Mouse (Mus musculus): ENCODE results near the gene Trim11. TPM values are rescaled to one million over a fixed set of nuclear protein-coding genes. Genes with fewer than 3 reads are reported as not detected.

Gene Trim11
- polyA plus RNA-seq, 1 experiment from 2014 or later: 25.9 TPM

DNA sequence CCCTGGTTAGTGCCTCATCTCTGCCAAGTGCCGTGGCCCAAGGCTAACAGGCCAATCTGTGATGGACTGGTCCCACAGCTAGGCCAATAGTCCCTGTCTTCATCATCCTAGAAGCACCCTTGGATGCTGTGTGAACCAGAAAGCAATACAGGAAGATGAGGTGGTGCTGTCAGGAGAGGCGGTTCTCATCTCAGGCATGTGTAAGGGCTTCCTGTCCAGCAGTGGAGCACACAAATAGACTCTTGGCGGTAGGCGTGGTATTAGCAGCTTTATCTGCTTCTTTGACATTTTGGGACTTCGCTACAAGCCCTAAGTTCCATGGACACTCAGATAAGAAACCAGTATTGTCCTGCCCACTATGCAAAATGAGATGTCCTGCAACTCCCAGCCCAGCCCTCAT, 19.6 kb downstream of the Trim11 start:
- WGBS: 85% methylated on average over 5 of the region's 5 CpGs
- no peak overlapping the region for H3K4me2 ChIP-seq (replicated peaks; ENCODE audit: low read depth, low read length)
- no peak overlapping the region for H3K4me3 ChIP-seq (ENCODE audit: low read length)
- peaks cover 11% of the 10 kb centered on the region for H3K4me1 ChIP-seq (ENCODE audit: insufficient read depth, low read length)
- ATAC-seq (ENCODE audit: low FRiP score, low TSS enrichment): no peak
- H3K36me3 ChIP-seq (ENCODE audit: insufficient read depth, low read length): no peaks in the 10 kb centered on the region
- H3K27ac ChIP-seq (ENCODE audit: low read length): no peak overlapping the region
- H3K9ac ChIP-seq (replicated peaks; ENCODE audit: low read length): no peak overlapping the region
- peaks cover 21% of the 10 kb centered on the region for H3K27me3 ChIP-seq (ENCODE audit: insufficient read depth, low read length)
- no peaks in the 10 kb centered on the region for H3K9me3 ChIP-seq (ENCODE audit: low read length)

DNA sequence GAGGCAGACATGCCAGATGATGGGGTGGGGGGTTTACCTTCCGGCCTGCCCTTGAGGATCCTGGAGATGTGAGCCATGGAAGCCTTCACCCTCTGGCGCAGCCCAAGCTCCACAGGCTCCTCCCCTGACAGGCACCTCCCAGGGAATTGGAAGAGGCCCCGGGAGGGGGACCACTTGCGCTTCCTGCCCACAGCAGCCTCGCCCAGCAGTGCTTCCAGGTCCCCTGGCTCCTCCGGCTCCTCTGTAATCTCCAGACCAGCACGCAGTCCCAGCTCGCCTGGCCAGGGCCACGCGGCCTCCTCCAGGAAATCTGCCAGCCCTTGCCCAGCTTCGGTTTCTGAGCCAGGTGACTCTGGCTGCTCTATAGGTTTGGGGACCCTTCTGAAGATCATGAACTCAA, 21.3 kb downstream of the Trim11 start:
- 31% methylated on average over 11 of the region's 11 CpGs for WGBS
- Histone ChIP-seq H3K4me2 (replicated peaks; ENCODE audit: low read depth, low read length) (no peak overlapping the region), H3K4me3 (ENCODE audit: low read length) (no peak overlapping the region), H3K9me3 (ENCODE audit: low read length) (no peaks in the 10 kb centered on the region), H3K27ac (ENCODE audit: low read length) (no peak overlapping the region), H3K27me3 (ENCODE audit: insufficient read depth, low read length) (peaks cover 10% of the 10 kb centered on the region; the same call in 1 of the 2 replicates), H3K4me1 (ENCODE audit: insufficient read depth, low read length) (peaks cover 7% of the 10 kb centered on the region), H3K9ac (replicated peaks; ENCODE audit: low read length) (no peak overlapping the region), H3K36me3 (ENCODE audit: insufficient read depth, low read length) (no peaks in the 10 kb centered on the region)
- ATAC-seq (ENCODE audit: low FRiP score, low TSS enrichment): 0 out of 2 replicates have a peak, but pooled peaks have one; percentile 16

DNA sequence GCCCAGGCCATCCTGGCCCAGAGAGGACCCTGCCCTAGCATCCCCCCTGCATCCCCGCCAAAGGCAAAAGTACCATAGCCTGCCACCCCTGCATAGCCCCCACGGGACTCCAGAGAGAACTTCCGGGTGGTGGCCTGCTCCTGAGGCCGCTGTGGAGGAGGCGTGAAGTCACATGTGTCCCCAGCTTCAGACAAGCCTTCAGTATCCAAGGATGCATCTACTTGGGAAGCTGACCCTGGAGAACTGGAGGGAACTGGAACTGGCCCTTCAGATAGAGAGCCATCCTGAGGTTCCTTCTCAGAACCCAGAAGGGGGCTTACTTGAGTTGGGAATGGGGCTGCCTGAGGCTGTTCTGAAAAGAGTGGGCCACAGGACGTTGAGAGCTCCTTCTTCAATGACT, 21.9 kb downstream of the Trim11 start:
- no peak overlapping the region for H3K4me2 ChIP-seq (replicated peaks; ENCODE audit: low read depth, low read length)
- no peak overlapping the region for H3K27ac ChIP-seq (ENCODE audit: low read length)
- peaks cover 8% of the 10 kb centered on the region; the same call in 1 of the 2 replicates for H3K27me3 ChIP-seq (ENCODE audit: insufficient read depth, low read length)
- no peak overlapping the region for H3K9ac ChIP-seq (replicated peaks; ENCODE audit: low read length)
- H3K4me1 ChIP-seq (ENCODE audit: insufficient read depth, low read length): peaks cover 5% of the 10 kb centered on the region; the same call in 1 of the 2 replicates
- no peak for ATAC-seq (ENCODE audit: low FRiP score, low TSS enrichment)
- H3K36me3 ChIP-seq (ENCODE audit: insufficient read depth, low read length): no peaks in the 10 kb centered on the region
- H3K9me3 ChIP-seq (ENCODE audit: low read length): no peaks in the 10 kb centered on the region
- no peak overlapping the region for H3K4me3 ChIP-seq (ENCODE audit: low read length)
- 77% methylated on average over 6 of the region's 6 CpGs for WGBS

DNA sequence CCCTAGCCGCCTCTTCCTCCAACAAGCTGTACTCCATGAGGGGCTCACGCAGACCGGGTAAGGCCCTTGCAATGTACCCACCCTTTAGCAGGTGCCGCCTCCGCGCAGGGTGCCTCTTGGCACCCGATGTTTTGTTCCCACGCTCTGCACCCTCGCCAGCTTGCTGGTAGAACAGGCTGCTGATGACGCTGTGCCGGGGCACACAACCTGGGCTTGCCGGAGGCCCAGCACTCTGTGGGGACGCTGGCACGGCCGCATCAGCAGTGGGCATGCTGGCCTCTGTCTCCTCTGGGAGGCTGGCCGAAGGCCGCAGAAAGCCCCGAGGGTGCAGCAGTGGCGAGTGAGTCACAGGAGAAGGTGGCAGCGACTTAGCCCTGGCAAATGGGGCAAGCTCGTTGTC, 22.7 kb downstream of the Trim11 start:
- 0 out of 2 replicates have a peak, but pooled peaks cover 4% of the 10 kb centered on the region for H3K27me3 ChIP-seq (ENCODE audit: insufficient read depth, low read length)
- H3K9ac ChIP-seq (replicated peaks; ENCODE audit: low read length): no peak overlapping the region
- H3K9me3 ChIP-seq (ENCODE audit: low read length): no peaks in the 10 kb centered on the region
- H3K4me1 ChIP-seq (ENCODE audit: insufficient read depth, low read length): peaks cover 5% of the 10 kb centered on the region; the same call in 1 of the 2 replicates
- no peak overlapping the region for H3K4me2 ChIP-seq (replicated peaks; ENCODE audit: low read depth, low read length)
- no peak overlapping the region for H3K4me3 ChIP-seq (ENCODE audit: low read length)
- H3K27ac ChIP-seq (ENCODE audit: low read length): no peak overlapping the region
- H3K36me3 ChIP-seq (ENCODE audit: insufficient read depth, low read length): no peaks in the 10 kb centered on the region
- WGBS: 93% methylated on average over 21 of the region's 21 CpGs
- no peak for ATAC-seq (ENCODE audit: low FRiP score, low TSS enrichment)

DNA sequence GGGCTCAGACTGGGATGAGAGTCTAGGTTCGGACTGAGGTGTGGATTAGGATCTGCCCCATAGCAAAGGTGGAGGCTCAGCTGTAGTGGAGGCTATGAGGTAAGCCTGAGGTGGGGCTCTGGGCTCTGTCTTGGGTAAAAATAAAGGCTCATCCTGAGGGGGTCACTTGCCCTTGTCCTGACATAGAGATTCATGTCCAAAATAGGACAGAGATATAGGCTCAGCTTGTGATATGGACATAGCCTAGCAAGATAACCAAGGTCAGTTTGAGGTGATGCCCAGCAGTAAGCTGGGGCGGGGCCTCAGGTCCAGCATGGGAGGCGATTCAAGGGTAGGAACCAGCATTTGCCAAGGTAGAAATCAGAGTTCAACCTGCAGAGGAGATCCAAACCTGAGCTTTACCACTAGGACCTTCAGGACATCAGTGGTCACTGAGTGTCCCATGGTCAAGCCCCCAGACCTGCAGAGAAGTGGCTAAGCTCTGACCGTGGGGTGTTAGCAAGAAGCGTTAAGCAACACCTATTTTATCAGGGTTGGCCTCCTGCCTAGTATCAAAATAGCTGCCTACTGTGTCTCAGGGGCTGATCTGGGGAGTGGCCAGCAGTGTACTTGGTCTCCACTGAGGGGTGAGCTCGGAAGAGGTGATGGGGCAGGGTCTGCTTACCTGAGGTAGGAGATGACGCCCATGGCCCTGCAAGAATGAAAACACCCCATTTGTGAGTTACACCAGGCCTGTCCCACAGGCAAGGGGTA, 24.6 kb downstream of the Trim11 start:
- no peaks in the 10 kb centered on the region for H3K36me3 ChIP-seq (ENCODE audit: insufficient read depth, low read length)
- peaks cover 5% of the 10 kb centered on the region; the same call in 1 of the 2 replicates for H3K4me1 ChIP-seq (ENCODE audit: insufficient read depth, low read length)
- H3K4me3 ChIP-seq (ENCODE audit: low read length): no peak overlapping the region
- no peaks in the 10 kb centered on the region for H3K9me3 ChIP-seq (ENCODE audit: low read length)
- no peaks in the 10 kb centered on the region for H3K27me3 ChIP-seq (ENCODE audit: insufficient read depth, low read length)
- no peak overlapping the region for H3K27ac ChIP-seq (ENCODE audit: low read length)
- whole genome bisulfite sequencing: 73% methylated on average over 7 of the region's 7 CpGs
- ATAC-seq (ENCODE audit: low FRiP score, low TSS enrichment): no peak
- H3K4me2 ChIP-seq (replicated peaks; ENCODE audit: low read depth, low read length): no peak overlapping the region
- H3K9ac ChIP-seq (replicated peaks; ENCODE audit: low read length): no peak overlapping the region

DNA sequence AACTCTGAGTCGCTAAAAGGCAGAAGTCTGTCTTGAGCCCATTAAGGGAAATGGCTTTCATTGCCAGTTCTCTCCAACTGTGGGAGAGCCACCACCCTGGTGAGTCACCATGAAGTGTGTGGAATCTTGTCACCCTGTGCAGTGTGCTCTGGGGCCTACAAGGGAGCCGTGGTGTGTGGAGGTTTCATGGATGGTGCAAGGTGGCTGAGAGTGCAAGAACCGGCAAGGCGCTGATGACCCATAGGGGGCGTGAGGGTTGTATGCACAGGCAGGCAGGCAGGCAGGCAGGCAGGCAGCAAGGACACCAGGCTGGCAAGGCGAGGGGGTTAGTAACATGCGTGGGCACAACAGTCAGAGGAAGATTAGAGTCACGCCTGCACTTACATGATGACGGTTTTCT, 37.2 kb downstream of the Trim11 start:
- ATAC-seq (ENCODE audit: low FRiP score, low TSS enrichment): 0 out of 2 replicates have a peak, but pooled peaks have one; percentile 39
- Histone ChIP-seq H3K36me3 (ENCODE audit: insufficient read depth, low read length) (no peaks in the 10 kb centered on the region), H3K9me3 (ENCODE audit: low read length) (no peaks in the 10 kb centered on the region), H3K27me3 (ENCODE audit: insufficient read depth, low read length) (no peaks in the 10 kb centered on the region), H3K4me3 (ENCODE audit: low read length) (no peak overlapping the region), H3K27ac (ENCODE audit: low read length) (no peak overlapping the region), H3K9ac (replicated peaks; ENCODE audit: low read length) (no peak overlapping the region), H3K4me2 (replicated peaks; ENCODE audit: low read depth, low read length) (no peak overlapping the region), H3K4me1 (ENCODE audit: insufficient read depth, low read length) (no peaks in the 10 kb centered on the region)
- 34% methylated on average over 9 of the region's 9 CpGs for WGBS

DNA sequence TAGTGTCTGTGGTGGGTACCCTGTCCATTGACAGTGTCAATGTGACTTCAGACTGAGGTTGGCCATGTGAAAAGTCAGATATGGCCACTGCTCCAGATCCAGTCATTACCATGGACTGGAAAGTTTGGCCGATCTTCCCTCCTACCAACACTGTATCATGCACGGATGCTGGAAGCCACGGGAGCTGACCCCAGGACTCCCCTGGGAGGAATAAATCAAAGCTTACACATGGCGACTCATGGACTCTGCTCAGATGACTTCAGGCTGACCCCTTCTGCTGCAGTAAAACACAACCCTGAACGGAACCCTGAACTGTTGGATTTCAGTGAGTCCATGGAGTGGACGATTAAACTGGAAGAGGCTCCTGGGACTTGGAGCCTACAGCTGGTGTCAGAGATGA, 48.5 kb downstream of the Trim11 start:
- no peak for ATAC-seq (ENCODE audit: low FRiP score, low TSS enrichment)
- Histone ChIP-seq H3K4me2 (replicated peaks; ENCODE audit: low read depth, low read length) (no peak overlapping the region), H3K4me3 (ENCODE audit: low read length) (no peak overlapping the region), H3K36me3 (ENCODE audit: insufficient read depth, low read length) (no peaks in the 10 kb centered on the region), H3K9me3 (ENCODE audit: low read length) (no peaks in the 10 kb centered on the region), H3K27ac (ENCODE audit: low read length) (no peak overlapping the region), H3K9ac (replicated peaks; ENCODE audit: low read length) (no peak overlapping the region), H3K4me1 (ENCODE audit: insufficient read depth, low read length) (0 out of 2 replicates have a peak, but pooled peaks cover 4% of the 10 kb centered on the region), H3K27me3 (ENCODE audit: insufficient read depth, low read length) (no peaks in the 10 kb centered on the region)
- 32% methylated on average over 6 of the region's 6 CpGs for WGBS

DNA sequence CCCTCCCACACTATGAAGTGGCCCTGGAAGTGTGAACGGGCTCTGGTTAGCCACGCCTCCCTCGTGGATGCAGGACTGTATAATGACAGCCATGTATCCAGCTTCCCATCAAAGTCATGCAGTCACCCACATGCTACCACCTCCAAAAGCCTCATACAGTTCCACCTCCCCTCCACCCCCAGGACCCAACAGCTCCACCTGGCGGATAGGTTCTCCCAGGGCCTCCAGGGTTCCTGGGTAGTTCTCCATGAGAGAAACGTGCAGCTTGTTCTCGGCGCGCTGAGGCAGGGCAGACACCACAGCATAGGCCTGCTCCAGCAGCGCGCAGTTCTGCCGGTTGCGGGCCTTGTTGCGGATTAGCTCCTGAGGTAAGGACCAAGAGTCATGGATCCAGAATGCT, 51.1 kb downstream of the Trim11 start:
- Histone ChIP-seq H3K27me3 (ENCODE audit: insufficient read depth, low read length) (no peaks in the 10 kb centered on the region), H3K9me3 (ENCODE audit: low read length) (no peaks in the 10 kb centered on the region), H3K36me3 (ENCODE audit: insufficient read depth, low read length) (no peaks in the 10 kb centered on the region), H3K4me1 (ENCODE audit: insufficient read depth, low read length) (0 out of 2 replicates have a peak, but pooled peaks cover 4% of the 10 kb centered on the region), H3K27ac (ENCODE audit: low read length) (no peak overlapping the region), H3K4me2 (replicated peaks; ENCODE audit: low read depth, low read length) (no peak overlapping the region), H3K4me3 (ENCODE audit: low read length) (no peak overlapping the region), H3K9ac (replicated peaks; ENCODE audit: low read length) (no peak overlapping the region)
- ATAC-seq (ENCODE audit: low FRiP score, low TSS enrichment): no peak
- 88% methylated on average over 13 of the region's 13 CpGs for WGBS
